Mouse (Mus musculus): ENCODE data around the gene Spop. TPM values are rescaled to one million over a fixed set of nuclear protein-coding genes. Genes with fewer than 3 reads are reported as not detected.
"Not testable (repeated sequence)": the region's sequence is repeated elsewhere in the genome, so short reads cannot be mapped to it uniquely, and the experiment has no call there.

Spop gene
- polyA plus RNA-seq, 1 experiment: 71.4 TPM

DNA sequence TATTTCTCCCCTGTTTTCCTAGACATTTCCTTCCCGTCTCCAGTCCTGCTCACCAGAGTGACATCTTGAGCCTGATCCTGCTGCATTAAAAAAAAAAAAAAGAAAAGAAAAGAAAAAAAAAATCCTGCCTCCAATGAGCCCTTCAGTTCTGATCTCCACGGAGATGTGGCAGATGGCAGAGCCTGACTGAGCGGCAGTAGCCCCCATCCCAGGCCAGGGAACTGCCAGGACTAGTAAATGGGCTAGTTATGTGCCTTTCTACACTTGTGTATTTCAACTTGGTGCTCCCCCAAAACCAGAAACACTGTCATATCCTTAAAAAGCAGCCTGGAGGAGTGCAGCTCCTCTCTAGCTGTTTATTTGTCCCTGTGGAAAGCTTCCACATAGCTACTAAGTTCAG lies 87.0 kb downstream of the Spop start:
- TF ChIP-seq CTCF (IDR thresholded peaks at IDR 0.05; ENCODE audit: borderline replicate concordance, extremely low read depth, insufficient read depth, insufficient read length) (no peak), POLR2A (IDR thresholded peaks at IDR 0.05; ENCODE audit: borderline replicate concordance, extremely low read depth, insufficient read depth, insufficient read length, poor library complexity, severe bottlenecking) (no peak)
- DNase-seq (ENCODE audit: low read depth): peak; percentile 63

DNA sequence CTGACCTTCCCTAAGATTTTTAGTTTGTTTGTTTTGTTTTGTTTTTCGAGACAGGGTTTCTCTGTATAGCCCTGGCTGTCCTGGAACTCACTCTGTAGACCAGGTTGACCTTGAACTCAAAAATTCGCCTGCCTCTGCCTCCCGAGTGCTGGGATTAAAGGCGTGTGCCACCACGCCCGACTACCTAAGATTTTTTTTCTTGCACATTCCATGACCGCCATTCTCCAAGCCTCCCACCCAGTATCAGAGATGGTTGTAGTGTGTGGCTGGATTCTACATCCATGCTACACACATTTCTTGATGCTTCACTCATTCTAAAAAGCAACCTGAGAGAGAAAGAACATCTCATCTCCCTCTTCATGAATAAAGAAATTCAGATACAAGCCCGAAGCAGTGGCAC lies 87.9 kb downstream of the Spop start:
- DNase-seq (ENCODE audit: low read depth): not testable (repeated sequence)

DNA sequence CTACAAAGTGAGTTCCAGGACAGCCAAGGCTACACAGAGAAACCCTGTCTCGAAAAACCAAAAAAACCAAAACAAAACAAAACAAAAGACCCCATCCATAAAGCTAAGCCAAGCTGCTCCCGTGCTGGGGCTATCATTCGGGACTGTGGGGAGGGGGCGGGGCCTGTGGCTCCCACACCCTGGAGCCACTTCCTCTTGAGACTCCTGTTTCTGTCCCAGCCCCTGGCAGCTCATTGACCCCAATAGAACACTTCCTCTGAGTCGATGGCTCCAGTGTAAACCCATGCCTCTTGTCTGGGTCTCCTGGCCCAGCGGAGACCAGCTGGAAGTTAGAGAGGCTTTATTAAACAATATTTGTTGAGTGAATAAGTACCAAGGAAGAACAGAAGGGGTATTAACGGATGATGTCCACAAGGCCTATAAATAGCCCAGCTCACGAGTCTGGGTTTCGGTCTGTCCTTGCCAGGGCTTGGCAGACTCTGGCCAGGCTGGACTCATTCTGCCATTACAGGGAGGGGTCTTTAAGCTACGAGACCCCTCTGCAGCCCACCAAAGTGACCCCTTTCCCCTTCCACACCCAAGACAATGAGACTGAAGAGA lies 89.8 kb downstream of the Spop start:
- TF ChIP-seq CTCF (IDR thresholded peaks at IDR 0.05; ENCODE audit: borderline replicate concordance, extremely low read depth, insufficient read depth, insufficient read length) (no peak), POLR2A (IDR thresholded peaks at IDR 0.05; ENCODE audit: borderline replicate concordance, extremely low read depth, insufficient read depth, insufficient read length, poor library complexity, severe bottlenecking) (no peak)
- DNase-seq (ENCODE audit: low read depth): peak; percentile 14

DNA sequence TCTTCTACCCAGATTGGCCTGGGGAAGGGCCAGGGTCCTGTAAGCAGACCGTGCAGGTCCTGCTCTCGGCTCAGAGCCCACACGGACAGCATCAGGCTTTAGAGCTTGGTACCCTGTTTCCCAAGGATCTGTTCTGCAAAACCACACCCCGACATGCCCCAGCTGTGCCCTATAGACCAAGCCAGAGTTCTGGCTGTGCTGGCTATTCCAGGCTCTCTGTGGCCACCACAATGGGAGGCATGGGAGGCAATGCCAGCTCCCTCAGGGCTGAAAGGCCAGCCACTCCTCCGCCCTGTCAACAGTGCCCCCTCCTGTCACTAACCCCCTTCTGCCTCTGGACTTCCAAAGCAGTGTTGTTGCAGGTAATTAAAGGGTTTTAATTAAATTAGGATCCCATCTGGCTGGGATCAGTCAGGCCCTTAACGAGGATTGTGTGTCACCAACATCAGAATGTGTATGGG lies 90.4 kb downstream of the Spop start:
- TF ChIP-seq CTCF (IDR thresholded peaks at IDR 0.05; ENCODE audit: borderline replicate concordance, extremely low read depth, insufficient read depth, insufficient read length): no peak
- TF ChIP-seq POLR2A (IDR thresholded peaks at IDR 0.05; ENCODE audit: borderline replicate concordance, extremely low read depth, insufficient read depth, insufficient read length, poor library complexity, severe bottlenecking): no peak
- peak; percentile 32 for DNase-seq (ENCODE audit: low read depth)

DNA sequence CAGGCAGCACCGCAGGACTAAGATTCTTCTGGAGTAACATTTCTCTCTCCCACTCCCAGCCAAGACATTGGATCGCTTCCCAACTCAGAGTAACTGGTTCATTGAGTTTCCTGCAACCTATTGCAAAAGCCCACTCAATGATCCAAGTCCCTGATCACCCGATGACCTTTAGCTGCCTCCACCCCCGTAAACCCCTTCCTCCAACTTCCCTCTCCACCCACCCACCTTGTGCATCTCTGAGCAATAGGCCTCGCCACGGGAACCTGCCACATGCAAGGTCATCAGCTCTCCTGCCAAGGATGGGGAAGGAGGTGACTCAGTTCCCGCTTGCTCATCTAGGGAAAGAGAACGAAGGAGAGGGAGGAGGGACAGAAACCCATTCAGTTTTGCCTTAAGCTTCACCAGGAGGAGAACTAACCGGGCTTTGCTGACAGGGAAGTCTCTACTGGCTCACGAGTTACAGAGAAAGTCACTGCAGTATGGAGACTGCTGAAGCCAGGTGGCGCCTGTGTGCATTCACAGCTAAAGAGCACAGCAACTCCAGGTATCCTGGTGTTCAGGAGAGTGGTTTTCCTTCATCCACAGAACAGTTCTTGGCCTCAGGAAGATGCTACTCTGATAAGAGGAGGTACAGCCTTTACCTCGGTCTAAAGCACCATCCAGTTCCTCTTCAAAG lies 93.3 kb downstream of the Spop start:
- peak; percentile 19 for DNase-seq (ENCODE audit: low read depth)

DNA sequence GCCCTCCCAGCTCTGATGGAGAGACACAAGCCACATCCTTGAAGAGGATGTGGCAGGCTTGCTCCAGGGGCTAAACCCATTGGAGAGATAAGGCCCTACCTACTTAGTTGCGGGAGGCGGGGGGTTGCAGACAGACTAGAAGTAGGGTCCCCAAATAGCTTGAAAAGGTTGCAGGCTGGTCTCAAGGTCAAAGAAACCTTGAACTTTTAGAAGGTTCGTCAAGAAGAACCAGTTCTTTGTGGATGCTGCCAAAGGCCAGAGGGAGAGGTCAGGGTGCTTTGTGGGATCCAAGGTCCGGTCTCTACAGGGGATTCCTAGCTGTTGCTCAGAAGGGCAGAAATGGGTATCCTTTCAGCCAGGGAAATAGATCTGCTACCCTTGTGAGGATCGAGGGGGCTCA lies 93.9 kb downstream of the Spop start:
- DNase-seq (ENCODE audit: low read depth): no peak
- no peak for TF ChIP-seq POLR2A (IDR thresholded peaks at IDR 0.05; ENCODE audit: borderline replicate concordance, extremely low read depth, insufficient read depth, insufficient read length, poor library complexity, severe bottlenecking)
- TF ChIP-seq CTCF (IDR thresholded peaks at IDR 0.05; ENCODE audit: borderline replicate concordance, extremely low read depth, insufficient read depth, insufficient read length): no peak

More for the DNA sequence above, 93.3 kb downstream of the Spop start:
- TF ChIP-seq CTCF (IDR thresholded peaks at IDR 0.05; ENCODE audit: borderline replicate concordance, extremely low read depth, insufficient read depth, insufficient read length) (peak; percentile 41; the same call in 1 of the 2 replicates), POLR2A (IDR thresholded peaks at IDR 0.05; ENCODE audit: borderline replicate concordance, extremely low read depth, insufficient read depth, insufficient read length, poor library complexity, severe bottlenecking) (no peak)

DNA sequence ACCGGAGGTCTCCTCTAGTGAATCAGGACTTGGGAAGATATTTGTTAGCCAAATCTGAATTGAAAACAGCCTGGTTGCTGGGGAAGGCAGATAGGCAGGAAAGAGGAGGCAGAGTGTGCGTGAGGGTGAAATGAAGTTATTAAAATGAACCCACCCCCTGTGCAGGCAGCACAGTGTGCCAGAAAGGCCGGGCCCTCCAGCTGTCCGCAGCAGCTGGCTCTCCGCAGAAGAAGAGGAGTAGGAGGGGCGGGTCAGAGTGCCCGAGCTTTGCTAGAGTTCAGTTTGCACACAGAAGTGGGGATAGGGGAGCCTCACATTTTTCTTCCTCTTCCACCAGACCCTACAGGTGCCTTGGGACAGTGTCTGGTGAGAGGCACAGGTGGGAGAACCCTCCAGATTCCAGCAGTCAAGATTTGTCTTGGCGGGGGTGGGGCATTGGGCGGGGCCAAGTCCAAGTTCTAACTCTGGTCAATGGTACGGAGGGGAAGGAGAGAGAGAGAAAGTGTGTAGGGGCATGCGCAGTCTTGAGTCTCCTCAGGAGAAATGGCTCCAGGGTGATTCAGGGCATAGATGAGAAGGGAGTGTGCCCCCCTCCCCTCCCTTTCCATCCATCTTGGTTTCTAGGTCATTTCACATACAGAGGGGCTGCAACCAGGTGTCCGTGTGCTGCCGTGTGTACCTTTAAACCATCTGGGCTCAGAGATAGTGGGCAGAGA lies 94.5 kb downstream of the Spop start:
- no peak for DNase-seq (ENCODE audit: low read depth)
- TF ChIP-seq POLR2A (IDR thresholded peaks at IDR 0.05; ENCODE audit: borderline replicate concordance, extremely low read depth, insufficient read depth, insufficient read length, poor library complexity, severe bottlenecking) (no peak), CTCF (IDR thresholded peaks at IDR 0.05; ENCODE audit: borderline replicate concordance, extremely low read depth, insufficient read depth, insufficient read length) (no peak)

DNA sequence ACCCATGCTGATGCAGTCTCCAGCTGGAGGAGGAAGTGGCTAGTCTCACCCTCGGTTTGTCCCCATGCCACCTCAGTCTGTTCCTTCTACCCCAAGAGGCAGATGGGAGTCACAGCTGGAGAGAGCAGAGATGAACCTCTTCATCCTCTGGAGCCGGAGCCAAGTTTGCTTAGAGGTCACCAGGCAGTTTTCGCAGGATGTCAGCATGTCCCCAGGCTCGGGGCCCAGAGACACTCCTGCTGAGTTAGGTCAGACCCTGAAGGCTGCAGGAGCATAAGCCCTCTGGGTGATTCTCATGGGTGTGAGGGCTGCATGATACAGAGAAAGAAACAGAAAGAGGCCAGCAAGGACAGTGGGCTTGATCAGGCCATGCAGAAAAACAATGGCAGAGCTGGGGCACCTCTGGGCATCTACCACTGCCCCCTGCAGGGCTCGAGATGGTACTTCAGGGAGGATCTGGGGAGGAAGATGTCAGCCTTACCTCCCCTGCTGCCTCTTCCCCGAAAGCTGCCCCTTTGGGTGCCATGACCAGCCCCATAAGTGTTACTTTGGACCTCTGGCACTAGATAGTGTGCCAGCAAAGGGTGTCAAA lies 95.3 kb downstream of the Spop start:
- TF ChIP-seq CTCF (IDR thresholded peaks at IDR 0.05; ENCODE audit: borderline replicate concordance, extremely low read depth, insufficient read depth, insufficient read length): peak; percentile 53; the same call in 1 of the 2 replicates
- no peak for TF ChIP-seq POLR2A (IDR thresholded peaks at IDR 0.05; ENCODE audit: borderline replicate concordance, extremely low read depth, insufficient read depth, insufficient read length, poor library complexity, severe bottlenecking)
- DNase-seq (ENCODE audit: low read depth): no peak

DNA sequence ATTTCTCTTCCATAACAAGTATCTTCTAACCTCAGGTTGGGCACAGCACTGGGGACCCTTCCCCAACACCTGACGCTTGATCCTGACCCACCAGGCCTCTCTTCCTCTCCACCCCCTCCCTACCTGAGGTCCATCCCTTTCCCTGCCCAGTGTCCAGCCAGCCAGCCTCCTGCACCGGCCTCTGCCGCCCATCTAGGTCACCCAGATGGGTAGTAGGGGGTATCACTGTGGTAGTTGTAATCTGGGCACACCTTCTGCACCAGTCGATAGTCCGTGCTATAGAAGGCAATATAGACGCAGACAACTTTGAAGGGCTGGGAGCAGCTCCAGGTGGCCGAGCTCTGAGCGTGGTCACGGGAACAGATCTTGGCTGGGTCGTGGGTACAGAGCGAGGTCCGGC lies 96.8 kb downstream of the Spop start:
- TF ChIP-seq POLR2A (IDR thresholded peaks at IDR 0.05; ENCODE audit: borderline replicate concordance, extremely low read depth, insufficient read depth, insufficient read length, poor library complexity, severe bottlenecking): no peak
- no peak for TF ChIP-seq CTCF (IDR thresholded peaks at IDR 0.05; ENCODE audit: borderline replicate concordance, extremely low read depth, insufficient read depth, insufficient read length)
- no peak for DNase-seq (ENCODE audit: low read depth)

DNA sequence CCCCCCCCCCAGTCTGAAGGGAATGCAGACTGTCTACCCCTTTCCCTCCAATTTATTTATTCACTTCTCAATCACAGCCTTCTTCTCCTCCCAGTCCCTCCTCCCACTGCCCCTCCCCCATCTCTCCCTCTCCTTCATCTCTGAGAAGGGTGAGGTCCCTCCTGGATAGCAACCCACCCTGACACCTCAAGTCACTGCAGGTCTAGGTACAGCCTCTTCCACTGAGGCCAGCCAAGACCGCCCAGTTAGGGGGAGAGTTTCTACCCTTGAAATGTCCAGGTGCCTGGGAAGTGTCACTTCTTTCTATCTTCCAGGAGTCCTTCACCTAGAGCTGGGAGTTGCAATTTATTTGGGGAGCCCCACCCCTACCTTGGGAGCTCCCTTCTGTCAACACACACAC lies 98.0 kb downstream of the Spop start:
- no peak for DNase-seq (ENCODE audit: low read depth)
- TF ChIP-seq CTCF (IDR thresholded peaks at IDR 0.05; ENCODE audit: borderline replicate concordance, extremely low read depth, insufficient read depth, insufficient read length) (no peak), POLR2A (IDR thresholded peaks at IDR 0.05; ENCODE audit: borderline replicate concordance, extremely low read depth, insufficient read depth, insufficient read length, poor library complexity, severe bottlenecking) (no peak)

DNA sequence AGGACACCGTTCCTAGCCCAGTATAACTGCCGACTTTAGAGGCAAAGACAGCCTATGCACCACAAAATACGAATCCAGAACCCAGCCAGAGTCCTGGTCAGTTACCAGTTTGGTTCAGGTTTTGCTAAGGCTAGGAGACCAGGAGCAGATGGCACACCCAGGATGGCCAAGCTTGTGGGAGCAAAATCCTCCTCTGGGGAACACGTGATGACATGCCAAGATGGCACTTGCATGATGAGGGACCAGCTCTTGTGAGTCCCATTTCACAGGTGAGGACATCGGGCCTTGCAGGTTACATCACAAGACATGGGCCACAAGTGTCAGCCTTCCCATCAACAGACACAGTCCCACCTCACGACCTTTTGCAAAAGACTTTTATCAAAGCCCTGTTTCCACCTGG lies 98.5 kb downstream of the Spop start:
- no peak for DNase-seq (ENCODE audit: low read depth)
- no peak for TF ChIP-seq CTCF (IDR thresholded peaks at IDR 0.05; ENCODE audit: borderline replicate concordance, extremely low read depth, insufficient read depth, insufficient read length)
- no peak for TF ChIP-seq POLR2A (IDR thresholded peaks at IDR 0.05; ENCODE audit: borderline replicate concordance, extremely low read depth, insufficient read depth, insufficient read length, poor library complexity, severe bottlenecking)
